Mouse (Mus musculus): Measurements from ENCODE around the gene Cfap61. TPM values are rescaled to one million over a fixed set of nuclear protein-coding genes. Genes with fewer than 3 reads are reported as not detected.

Gene Cfap61
- polyA plus RNA-seq, 1 experiment from 2014 or later: 0.88 TPM

- H3K27me3 ChIP-seq (ENCODE audit: low read depth, poor library complexity, severe bottlenecking): no peaks in the 10 kb centered on the region
- WGBS: 92% methylated on average over 7 of the region's 7 CpGs
- DNase-seq (ENCODE audit: low spot score): no peak
Measured at GRCm38 (mm10) chr2:146174173-146174572, 239.6 kb downstream of the Cfap61 start.

GRCm38 (mm10) chr2:146178718-146179117 lies 244.1 kb downstream of the Cfap61 start:
- Histone ChIP-seq H3K4me1 (no peaks in the 10 kb centered on the region), H3K27me3 (ENCODE audit: low read depth, poor library complexity, severe bottlenecking) (no peaks in the 10 kb centered on the region; the same call in 1 of the 2 replicates), H3K36me3 (no peaks in the 10 kb centered on the region), H3K4me3 (no peak overlapping the region), H3K27ac (no peak overlapping the region), H3K9me3 (replicated peaks) (no peaks in the 10 kb centered on the region)
- WGBS: 83% methylated on average over 1 of the region's 1 CpGs
- DNase-seq (ENCODE audit: low spot score): no peak

More at GRCm38 (mm10) chr2:146174173-146174572, 239.6 kb downstream of the Cfap61 start:
- no peak overlapping the region for H3K4me3 ChIP-seq
- H3K4me1 ChIP-seq: no peaks in the 10 kb centered on the region
- H3K27ac ChIP-seq: no peak overlapping the region
- no peaks in the 10 kb centered on the region for H3K36me3 ChIP-seq
- H3K9me3 ChIP-seq (replicated peaks): no peaks in the 10 kb centered on the region

- WGBS: 83% methylated on average over 24 of the region's 24 CpGs
- Histone ChIP-seq H3K27me3 (ENCODE audit: low read depth, poor library complexity, severe bottlenecking) (no peaks in the 10 kb centered on the region; the same call in 1 of the 2 replicates), H3K36me3 (no peaks in the 10 kb centered on the region), H3K4me3 (no peak overlapping the region), H3K9me3 (replicated peaks) (no peaks in the 10 kb centered on the region), H3K27ac (no peak overlapping the region), H3K4me1 (no peaks in the 10 kb centered on the region)
- DNase-seq (ENCODE audit: low spot score): no peak
Measured at GRCm38 (mm10) chr2:146183830-146184793, 249.5 kb downstream of the Cfap61 start.

GRCm38 (mm10) chr2:146196126-146196525 lies 261.5 kb downstream of the Cfap61 start:
- Histone ChIP-seq H3K4me3 (no peak overlapping the region), H3K27ac (no peak overlapping the region), H3K4me1 (no peaks in the 10 kb centered on the region), H3K36me3 (no peaks in the 10 kb centered on the region), H3K27me3 (ENCODE audit: low read depth, poor library complexity, severe bottlenecking) (no peaks in the 10 kb centered on the region), H3K9me3 (replicated peaks) (no peaks in the 10 kb centered on the region)
- 95% methylated on average over 11 of the region's 11 CpGs for WGBS
- DNase-seq (ENCODE audit: low spot score): no peak

- Histone ChIP-seq H3K9me3 (replicated peaks) (no peaks in the 10 kb centered on the region), H3K36me3 (no peaks in the 10 kb centered on the region), H3K4me1 (no peaks in the 10 kb centered on the region), H3K4me3 (no peak overlapping the region), H3K27me3 (ENCODE audit: low read depth, poor library complexity, severe bottlenecking) (no peaks in the 10 kb centered on the region), H3K27ac (no peak overlapping the region)
- WGBS: 81% methylated on average over 7 of the region's 7 CpGs
- no peak for DNase-seq (ENCODE audit: low spot score)
Measured at GRCm38 (mm10) chr2:146197947-146198346, 263.4 kb downstream of the Cfap61 start.

GRCm38 (mm10) chr2:146210968-146211367 lies 276.4 kb downstream of the Cfap61 start:
- no peak for DNase-seq (ENCODE audit: low spot score)
- no peaks in the 10 kb centered on the region for H3K9me3 ChIP-seq (replicated peaks)
- peaks cover 28% of the 10 kb centered on the region for H3K27me3 ChIP-seq (ENCODE audit: low read depth, poor library complexity, severe bottlenecking)
- no peak overlapping the region for H3K27ac ChIP-seq
- no peaks in the 10 kb centered on the region for H3K36me3 ChIP-seq
- H3K4me3 ChIP-seq: no peak overlapping the region
- H3K4me1 ChIP-seq: peaks cover 4% of the 10 kb centered on the region; the same call in 1 of the 2 replicates
- 48% methylated on average over 4 of the region's 4 CpGs for WGBS

- no peaks in the 10 kb centered on the region for H3K9me3 ChIP-seq (replicated peaks)
- H3K27me3 ChIP-seq (ENCODE audit: low read depth, poor library complexity, severe bottlenecking): peaks cover 65% of the 10 kb centered on the region
- peaks cover 29% of the 10 kb centered on the region for H3K4me1 ChIP-seq
- H3K27ac ChIP-seq: no peak overlapping the region
- WGBS: 6% methylated on average over 9 of the region's 9 CpGs
- no peak overlapping the region for H3K4me3 ChIP-seq
- no peaks in the 10 kb centered on the region for H3K36me3 ChIP-seq
- peak; percentile 60 for DNase-seq (ENCODE audit: low spot score)
Measured at GRCm38 (mm10) chr2:146214715-146215114, 280.1 kb downstream of the Cfap61 start.

- peaks cover 82% of the 10 kb centered on the region for H3K27me3 ChIP-seq (ENCODE audit: low read depth, poor library complexity, severe bottlenecking)
- H3K9me3 ChIP-seq (replicated peaks): no peaks in the 10 kb centered on the region
- peaks cover 38% of the 10 kb centered on the region for H3K4me1 ChIP-seq
- no peak overlapping the region for H3K4me3 ChIP-seq
- WGBS: 10% methylated on average over 14 of the region's 14 CpGs
- DNase-seq (ENCODE audit: low spot score): no peak
- no peak overlapping the region for H3K27ac ChIP-seq
- no peaks in the 10 kb centered on the region for H3K36me3 ChIP-seq
Measured at GRCm38 (mm10) chr2:146216111-146217064, 281.8 kb downstream of the Cfap61 start.

GRCm38 (mm10) chr2:146217227-146217980 lies 282.8 kb downstream of the Cfap61 start:
- Histone ChIP-seq H3K4me1 (peaks cover 49% of the 10 kb centered on the region), H3K36me3 (no peaks in the 10 kb centered on the region), H3K9me3 (replicated peaks) (no peaks in the 10 kb centered on the region), H3K4me3 (peak overlapping the region; percentile 42), H3K27ac (no peak overlapping the region), H3K27me3 (ENCODE audit: low read depth, poor library complexity, severe bottlenecking) (peaks cover 92% of the 10 kb centered on the region)
- DNase-seq (ENCODE audit: low spot score): peak; percentile 56
- WGBS: under 1% methylated on average over 16 of the region's 16 CpGs

GRCm38 (mm10) chr2:146218161-146218691 lies 283.6 kb downstream of the Cfap61 start:
- Histone ChIP-seq H3K36me3 (no peaks in the 10 kb centered on the region), H3K4me3 (peak overlapping the region; percentile 42), H3K4me1 (peaks cover 57% of the 10 kb centered on the region), H3K27me3 (ENCODE audit: low read depth, poor library complexity, severe bottlenecking) (peaks cover 92% of the 10 kb centered on the region), H3K27ac (no peak overlapping the region), H3K9me3 (replicated peaks) (no peaks in the 10 kb centered on the region)
- no peak for DNase-seq (ENCODE audit: low spot score)
- WGBS: under 1% methylated on average over 40 of the region's 40 CpGs

- peak overlapping the region; percentile 42; the same call in 1 of the 2 replicates for H3K4me3 ChIP-seq
- DNase-seq (ENCODE audit: low spot score): peak; percentile 68
- no peaks in the 10 kb centered on the region for H3K36me3 ChIP-seq
- H3K27me3 ChIP-seq (ENCODE audit: low read depth, poor library complexity, severe bottlenecking): peaks cover 97% of the 10 kb centered on the region
- no peaks in the 10 kb centered on the region for H3K9me3 ChIP-seq (replicated peaks)
- 2% methylated on average over 19 of the region's 19 CpGs for WGBS
- no peak overlapping the region for H3K27ac ChIP-seq
- H3K4me1 ChIP-seq: peaks cover 63% of the 10 kb centered on the region
Measured at GRCm38 (mm10) chr2:146218881-146219535, 284.4 kb downstream of the Cfap61 start.
